Mouse (Mus musculus) heart, embryonic 14.5 days (tissue): ENCODE results near the gene Iqschfp. TPM values are rescaled to one million over a fixed set of nuclear protein-coding genes. Genes with fewer than 3 reads are reported as not detected.

ENCODE experiments used
- ATAC-seq: fragments of 200-750 bp; cut with Nextera tagmentation; 2 replicates; pipeline ENCODE4 v1.8.0; 2017; ENCODE audit warnings: low read depth, moderate TSS enrichment; ENCODE audit not compliant: insufficient number of reproducible peaks, insufficient read depth, low FRiP score
- H3K27ac ChIP-seq, 2 experiments: fragments of 200-500 bp in 1 of 2; fragments of 300-500 bp in 1 of 2; sonication (generic) in 1 of 2; replicated peaks in 1 of 2; 2 replicates each; pipeline ENCODE4 v1.5.1; 2012 to 2014; ENCODE audit warnings: low read depth in 2 of 2, low read length in 2 of 2, control low read depth in 1 of 2, mild to moderate bottlenecking in 1 of 2, mixed read lengths in 1 of 2; ENCODE audit not compliant: control insufficient read depth in 1 of 2, insufficient read depth in 1 of 2
- H3K27me3 ChIP-seq: fragments of 300-500 bp; sonication (generic); 2 replicates; pipeline ENCODE4 v1.6.1; 2014; ENCODE audit warnings: mild to moderate bottlenecking, low read length, control low read depth; ENCODE audit not compliant: control insufficient read depth, insufficient read depth
- H3K36me3 ChIP-seq: fragments of 300-500 bp; sonication (generic); 2 replicates; pipeline ENCODE4 v1.6.1; 2014; ENCODE audit warnings: mild to moderate bottlenecking, control low read depth, low read length, mixed read lengths; ENCODE audit not compliant: control insufficient read depth, insufficient read depth
- H3K4me1 ChIP-seq, 2 experiments: fragments of 200-500 bp in 1 of 2; fragments of 300-500 bp in 1 of 2; sonication (generic) in 1 of 2; 2 replicates each; pipeline ENCODE4 v1.6.1; 2012 to 2014; ENCODE audit warnings: low read length in 2 of 2, control low read depth in 1 of 2, mixed read lengths in 1 of 2; ENCODE audit not compliant: control insufficient read depth in 2 of 2, insufficient read depth in 2 of 2
- H3K4me2 ChIP-seq: fragments of 300-500 bp; sonication (generic); 2 replicates; pipeline ENCODE4 v1.6.1; 2014; ENCODE audit warnings: mild to moderate bottlenecking, low read length
- H3K4me3 ChIP-seq, 2 experiments: fragments of 200-500 bp in 1 of 2; fragments of 300-500 bp in 1 of 2; sonication (generic) in 1 of 2; 2 replicates each; pipeline ENCODE4 v1.5.1; 2012 to 2014; ENCODE audit warnings: low read length in 2 of 2, mild to moderate bottlenecking in 2 of 2, control low read depth in 1 of 2, low read depth in 1 of 2, moderate library complexity in 1 of 2; ENCODE audit not compliant: control insufficient read depth in 1 of 2, insufficient read depth in 1 of 2
- H3K9ac ChIP-seq: fragments of 300-500 bp; sonication (generic); 2 replicates; pipeline ENCODE4 v1.6.1; 2014; ENCODE audit warnings: mild to moderate bottlenecking, low read length
- H3K9me3 ChIP-seq: fragments of 300-500 bp; sonication (generic); 2 replicates; pipeline ENCODE4 v1.6.1; 2016; ENCODE audit warnings: low read length, control low read depth; ENCODE audit not compliant: control insufficient read depth
- whole genome bisulfite sequencing: fragments of 180-500 bp; shearing (Covaris S2); extraction: QIAGEN DNeasy Blood & Tissue Kit; methylation state at CpG from one replicate; pipeline ENCODE4 v1.1.7; 2014; 5-methylcytosine and 5-hydroxymethylcytosine counted together
- polyA plus RNA-seq: library from polyadenylated mRNA; unstranded; fragments of >200 nt; fragmentation: Nextera tagmentation; extraction: Ambion mirVana; gene quantifications from 2 replicates; pipeline ENCODE4 v1.2.1, GENCODE M21; 2014

Gene Iqschfp
- polyA plus RNA-seq, 1 experiment from 2014 or later, result not detected

DNA sequence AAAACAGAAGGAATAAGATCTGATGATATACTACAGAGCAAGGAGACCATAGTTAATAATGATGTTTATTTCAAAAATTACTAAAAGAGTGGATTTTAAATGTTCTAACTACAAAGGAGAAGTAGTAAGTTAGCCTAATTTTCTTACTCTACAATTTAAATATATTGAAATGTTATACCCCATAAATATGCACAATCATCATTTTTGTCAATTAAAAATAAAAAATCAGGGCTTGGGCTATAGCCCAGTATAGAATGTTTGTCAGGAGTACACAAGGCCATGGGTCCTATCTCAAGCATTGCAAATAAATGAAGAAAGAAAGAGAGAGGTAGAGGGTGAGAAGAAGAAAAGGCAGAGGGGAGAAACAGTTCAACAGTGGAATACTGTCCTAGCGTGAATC lies 559.6 kb downstream of the Iqschfp start:
- Histone ChIP-seq H3K4me1 (peaks cover 0 to 13% of the 10 kb centered on the region in 2 experiments; a peak in 2 of 4 replicates), H3K36me3 (no peaks in the 10 kb centered on the region), H3K4me2 (no peak overlapping the region), H3K27ac (no peak overlapping the region), H3K9ac (no peak overlapping the region), H3K9me3 (no peaks in the 10 kb centered on the region), H3K4me3 (no peak overlapping the region), H3K27me3 (no peaks in the 10 kb centered on the region)
- WGBS, result 85% methylated on average over 1 of the region's 1 CpGs
- ATAC-seq, result no peak

DNA sequence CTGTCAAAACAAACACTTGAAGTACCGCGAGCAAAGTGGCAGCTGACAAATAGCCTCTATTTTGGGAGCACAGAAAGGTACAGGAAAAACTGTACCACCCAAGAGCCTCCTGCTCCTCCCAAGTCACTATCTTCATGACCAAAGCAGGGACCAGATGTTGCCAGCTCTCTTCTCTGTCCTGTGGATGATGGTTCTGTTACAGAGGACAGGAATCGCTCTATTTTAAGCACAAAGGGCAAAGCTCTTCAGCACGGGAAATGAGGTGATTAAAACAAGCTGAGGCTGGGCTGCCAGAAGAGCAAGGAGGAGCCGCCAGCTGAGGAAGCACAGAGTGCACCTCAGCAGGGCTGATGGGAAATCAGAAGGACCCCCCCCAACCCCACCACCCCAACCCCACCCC lies 561.2 kb downstream of the Iqschfp start:
- Histone ChIP-seq H3K27me3 (no peaks in the 10 kb centered on the region), H3K27ac (peak overlapping the region; percentile 61 to 83), H3K4me2 (peak overlapping the region; percentile 58), H3K4me3 (peak overlapping the region; percentile 6 to 13; a peak in 3 of 4 replicates), H3K4me1 (peaks cover 0 to 13% of the 10 kb centered on the region in 2 experiments; a peak in 2 of 4 replicates), H3K36me3 (no peaks in the 10 kb centered on the region), H3K9ac (no peak overlapping the region), H3K9me3 (no peaks in the 10 kb centered on the region)
- ATAC-seq, result peak; percentile 56; the same call in 1 of the 2 replicates
- WGBS, result 0% methylated on average over 5 of the region's 5 CpGs

DNA sequence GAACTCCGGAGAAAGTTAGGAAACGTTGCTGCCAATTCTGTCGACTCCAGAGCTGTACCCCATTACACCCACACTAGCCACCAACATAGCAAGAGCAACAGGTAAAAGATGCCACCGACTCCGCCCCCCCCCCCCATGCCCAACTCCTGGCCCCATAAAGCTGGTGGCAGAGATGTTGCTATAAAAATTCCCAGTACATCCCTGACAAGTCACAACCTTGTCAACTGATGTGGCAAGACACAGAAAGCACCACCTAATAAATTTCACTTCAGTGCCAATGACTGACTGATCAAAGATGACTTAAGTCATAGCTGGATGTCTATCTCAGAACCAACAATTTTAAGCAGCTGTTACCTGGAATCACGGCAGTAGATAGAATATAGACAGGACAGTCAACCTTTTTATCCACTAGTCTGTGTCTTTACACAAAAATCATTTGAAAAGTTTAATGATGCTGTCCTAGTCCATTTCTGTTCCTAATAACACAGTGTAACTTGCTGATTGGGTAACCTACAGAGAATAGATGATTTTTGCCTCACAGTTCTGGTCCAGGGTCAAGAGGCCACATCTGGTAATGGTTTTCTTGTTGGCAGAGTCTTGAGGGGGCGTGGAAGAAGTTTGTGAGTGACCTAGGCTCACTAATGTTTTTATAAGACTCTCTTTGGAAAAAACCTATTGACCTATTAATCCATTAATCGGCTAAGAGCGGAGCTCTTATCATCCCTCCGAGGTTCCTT lies 561.9 kb downstream of the Iqschfp start:
- no peak for ATAC-seq
- no peak overlapping the region for H3K9ac ChIP-seq
- whole genome bisulfite sequencing, result 46% methylated on average over 10 of the region's 10 CpGs

DNA sequence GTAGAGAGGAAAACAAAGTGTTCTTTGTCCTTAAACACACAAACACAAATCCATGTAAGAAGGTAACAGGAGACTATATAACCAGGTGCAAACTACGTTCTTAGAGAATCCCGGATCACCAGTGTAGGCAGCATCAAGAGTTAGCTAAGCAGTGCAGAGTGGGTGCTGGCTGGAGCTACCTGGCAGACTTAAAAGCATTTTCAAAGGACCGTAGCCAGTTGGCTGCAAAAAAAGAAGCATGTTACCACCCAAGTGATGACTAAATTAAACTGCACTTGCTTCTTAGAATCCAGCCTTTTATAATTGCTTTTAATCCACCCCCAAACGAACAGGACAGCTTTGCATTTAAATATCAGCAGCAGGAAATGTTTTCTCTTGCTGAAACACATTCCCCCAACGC lies 574.6 kb downstream of the Iqschfp start:
- 40% methylated on average over 5 of the region's 5 CpGs for WGBS
- Histone ChIP-seq H3K27ac (no peak overlapping the region), H3K4me1 (peaks cover 9 to 35% of the 10 kb centered on the region in 2 experiments), H3K4me3 (no peak overlapping the region), H3K9ac (no peak overlapping the region), H3K4me2 (no peak overlapping the region), H3K36me3 (no peaks in the 10 kb centered on the region), H3K27me3 (no peaks in the 10 kb centered on the region), H3K9me3 (no peaks in the 10 kb centered on the region)
- ATAC-seq, result no peak

More for the DNA sequence above, 561.9 kb downstream of the Iqschfp start:
- Histone ChIP-seq H3K27me3 (no peaks in the 10 kb centered on the region), H3K36me3 (no peaks in the 10 kb centered on the region), H3K9me3 (no peaks in the 10 kb centered on the region), H3K4me2 (peak overlapping the region; percentile 58), H3K4me3 (no peak overlapping the region), H3K4me1 (peaks cover 0 to 13% of the 10 kb centered on the region in 2 experiments; a peak in 2 of 4 replicates), H3K27ac (peak overlapping the region in 1 of 2 experiments; percentile 61; a peak in 2 of 4 replicates)

DNA sequence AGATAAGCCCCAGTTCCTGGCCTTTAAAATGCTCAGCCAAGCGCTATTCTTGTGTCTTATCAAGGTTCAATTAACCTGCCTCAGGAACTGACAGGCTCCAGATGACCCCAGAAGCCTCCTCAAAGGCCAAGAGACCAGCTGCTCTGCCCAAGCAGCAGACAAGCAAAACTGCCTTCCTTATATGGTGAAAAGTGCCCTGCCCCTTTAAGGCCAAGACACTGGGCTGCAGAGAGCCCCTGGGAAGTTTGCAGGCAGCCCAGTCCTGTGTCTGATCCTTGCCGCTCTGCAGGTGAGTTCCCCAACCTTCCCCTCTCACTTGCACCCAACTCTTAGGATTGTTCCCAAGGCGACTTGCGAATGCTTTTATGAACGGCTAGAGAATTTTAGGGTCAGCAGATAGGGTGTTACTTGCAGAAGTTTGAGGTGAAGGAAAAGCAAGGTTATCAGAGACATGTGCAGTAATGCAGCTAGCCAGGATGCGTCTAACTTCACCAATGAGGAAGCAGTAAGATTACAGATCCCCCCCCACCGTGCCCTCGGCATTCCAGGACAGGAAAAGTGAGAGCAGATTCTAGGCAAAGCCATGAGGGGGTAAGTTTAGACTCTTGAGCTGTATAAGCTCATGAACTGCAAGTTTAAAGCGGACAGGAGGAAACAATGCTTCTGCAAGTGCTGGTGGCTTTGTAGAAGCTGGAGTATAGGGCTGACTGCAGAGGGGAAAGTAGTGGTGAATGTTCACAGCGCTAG lies 576.1 kb downstream of the Iqschfp start:
- H3K27ac ChIP-seq, result peak overlapping the region; percentile 81 to 92
- H3K27me3 ChIP-seq, result no peaks in the 10 kb centered on the region
- H3K4me3 ChIP-seq, result peak overlapping the region; percentile 54 to 55
- H3K4me2 ChIP-seq, result peak overlapping the region; percentile 72
- ATAC-seq, result peak; percentile 79; the same call in 1 of the 2 replicates
- H3K4me1 ChIP-seq, result peaks cover 9 to 35% of the 10 kb centered on the region in 2 experiments
- 2% methylated on average over 10 of the region's 10 CpGs for WGBS
- H3K9ac ChIP-seq, result peak overlapping the region; percentile 75
- no peaks in the 10 kb centered on the region for H3K9me3 ChIP-seq
- no peaks in the 10 kb centered on the region for H3K36me3 ChIP-seq

DNA sequence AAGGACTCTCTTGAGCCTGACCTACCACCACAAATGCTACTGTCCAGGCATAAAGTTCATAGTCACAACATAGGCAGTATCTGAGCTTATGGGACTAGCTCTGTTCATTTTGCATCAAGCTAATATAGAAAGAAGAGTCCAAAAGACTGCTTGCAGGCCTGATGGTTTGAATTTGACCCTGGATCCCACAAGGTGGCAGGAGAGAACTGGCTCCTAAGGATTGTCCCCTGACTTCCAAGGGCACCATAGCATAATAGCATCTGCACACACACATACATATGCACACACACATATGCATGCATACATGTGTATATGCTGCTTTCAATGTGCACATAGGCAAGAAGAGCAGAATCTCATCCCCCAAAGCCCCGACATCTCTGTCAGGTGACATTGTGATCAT lies 577.6 kb downstream of the Iqschfp start:
- peak overlapping the region in 1 of 2 experiments; percentile 24; a peak in 1 of 4 replicates for H3K27ac ChIP-seq
- ATAC-seq, result no peak; the same call in 1 of the 2 replicates
- peaks cover 9 to 35% of the 10 kb centered on the region in 2 experiments for H3K4me1 ChIP-seq
- peak overlapping the region in 1 of 2 experiments; percentile 55; a peak in 2 of 4 replicates for H3K4me3 ChIP-seq
- WGBS, result 67% methylated on average over 1 of the region's 1 CpGs
- no peaks in the 10 kb centered on the region for H3K36me3 ChIP-seq
- H3K9ac ChIP-seq, result peak overlapping the region; percentile 25; the same call in 1 of the 2 replicates
- no peaks in the 10 kb centered on the region for H3K27me3 ChIP-seq
- peak overlapping the region; percentile 72 for H3K4me2 ChIP-seq
- no peaks in the 10 kb centered on the region for H3K9me3 ChIP-seq

DNA sequence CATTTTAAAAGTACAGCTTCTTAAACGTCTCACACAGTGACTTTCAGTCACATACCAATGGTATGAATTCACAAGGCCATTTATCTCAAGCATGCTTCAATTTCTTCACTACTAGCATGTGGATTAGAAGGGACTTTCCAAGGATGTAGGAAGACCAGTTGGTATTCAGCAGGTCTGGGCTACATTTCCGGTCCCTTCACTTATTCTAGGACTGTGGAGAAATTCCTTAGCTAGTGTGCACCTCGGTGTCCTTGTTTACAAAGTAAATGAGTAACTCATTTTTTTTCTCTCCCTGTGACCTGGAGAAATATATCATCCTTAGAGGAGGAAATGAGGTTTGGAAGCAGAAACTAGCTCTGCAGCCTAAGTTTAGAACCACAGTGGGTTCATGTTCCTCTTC lies 578.0 kb downstream of the Iqschfp start:
- no peak for ATAC-seq
- Histone ChIP-seq H3K4me1 (peaks cover 9 to 35% of the 10 kb centered on the region in 2 experiments), H3K4me2 (peak overlapping the region; percentile 72), H3K9me3 (no peaks in the 10 kb centered on the region), H3K4me3 (no peak overlapping the region; a peak in 1 of 4 replicates), H3K27ac (peak overlapping the region in 1 of 2 experiments; percentile 24; a peak in 1 of 4 replicates), H3K36me3 (no peaks in the 10 kb centered on the region), H3K9ac (peak overlapping the region; percentile 25; the same call in 1 of the 2 replicates), H3K27me3 (no peaks in the 10 kb centered on the region)
- 30% methylated on average over 3 of the region's 3 CpGs for WGBS
